Mouse (Mus musculus): ENCODE data around the gene Caln1. TPM values are rescaled to one million over a fixed set of nuclear protein-coding genes. Genes with fewer than 3 reads are reported as not detected.

Caln1 gene
- total and polyA plus RNA-seq, 2 experiments: 2.4 to 2.9 TPM

DNA sequence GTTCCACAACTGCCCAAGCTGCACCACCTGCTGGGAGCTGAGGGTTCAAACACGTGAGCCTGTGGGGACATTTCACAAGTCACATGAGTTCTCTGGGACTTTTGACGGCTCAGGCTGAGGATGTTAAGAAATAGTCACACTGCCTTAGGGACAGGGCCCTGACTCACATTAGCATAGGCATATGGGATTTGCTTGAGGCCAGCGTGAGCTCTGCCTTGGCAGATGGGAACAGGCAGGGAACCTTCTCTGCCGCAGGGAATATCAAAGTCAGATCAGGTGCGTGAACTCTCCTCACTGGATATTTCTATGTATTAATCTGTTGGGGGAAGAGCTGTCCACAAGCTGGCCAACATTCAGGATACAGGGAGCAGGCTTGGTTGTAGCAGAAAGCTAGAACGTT is 1.0 kb upstream of the Caln1 start:
- Histone ChIP-seq H3K27ac (replicated peaks; ENCODE audit: insufficient read depth, low read depth, low read length) (no peak overlapping the region), H3K9ac (ENCODE audit: low read depth, low read length) (no peak overlapping the region), H3K27me3 (ENCODE audit: control insufficient read depth, insufficient read depth, low read length) (no peaks in the 10 kb centered on the region), H3K79me2 (ENCODE audit: control insufficient read depth, insufficient read depth, low read length) (no peaks in the 10 kb centered on the region), H3K4me1 (ENCODE audit: control insufficient read depth, insufficient read depth, low read length) (no peaks in the 10 kb centered on the region), H3K36me3 (ENCODE audit: control insufficient read depth, insufficient read depth, low read length) (no peaks in the 10 kb centered on the region), H3K4me3 (ENCODE audit: insufficient read depth, low read depth, low read length) (no peak overlapping the region)
- DNase-seq (ENCODE audit: extremely low read depth, low read depth, low spot score): no peak
- TF ChIP-seq CTCF (IDR thresholded peaks at IDR 0.05; ENCODE audit: low read depth, low read length) (no peak), POLR2A (IDR thresholded peaks at IDR 0.05; ENCODE audit: extremely low read depth, insufficient read depth, low read length) (no peak)
- WGBS: 73% methylated on average over 6 of the region's 6 CpGs

DNA sequence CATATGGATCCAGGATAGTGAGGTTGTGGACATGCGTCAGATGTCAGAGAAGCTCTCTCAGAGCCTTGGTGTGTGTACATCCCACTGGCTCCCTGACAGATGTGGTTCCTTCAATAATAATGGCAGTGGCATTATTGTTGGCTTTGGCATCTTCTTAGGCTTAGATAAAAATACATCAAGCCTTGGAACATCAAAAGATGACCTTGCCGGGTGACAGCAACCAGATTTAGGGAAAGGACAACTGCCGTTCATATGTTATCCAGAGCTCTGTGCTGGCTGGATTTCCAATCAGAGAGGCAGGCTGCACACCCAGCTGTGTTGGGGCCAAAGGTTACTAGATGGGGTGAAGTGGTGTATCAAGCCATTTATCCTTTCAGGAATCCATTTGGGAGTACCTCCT is 6.2 kb downstream of the Caln1 start:
- H3K4me1 ChIP-seq (ENCODE audit: control insufficient read depth, insufficient read depth, low read length): no peaks in the 10 kb centered on the region
- no peaks in the 10 kb centered on the region for H3K27me3 ChIP-seq (ENCODE audit: control insufficient read depth, insufficient read depth, low read length)
- DNase-seq (ENCODE audit: extremely low read depth, low read depth, low spot score): no peak
- WGBS: 85% methylated on average over 3 of the region's 3 CpGs
- H3K27ac ChIP-seq (replicated peaks; ENCODE audit: insufficient read depth, low read depth, low read length): no peak overlapping the region
- no peaks in the 10 kb centered on the region; the same call in 1 of the 2 replicates for H3K79me2 ChIP-seq (ENCODE audit: control insufficient read depth, insufficient read depth, low read length)
- no peaks in the 10 kb centered on the region for H3K36me3 ChIP-seq (ENCODE audit: control insufficient read depth, insufficient read depth, low read length)
- TF ChIP-seq POLR2A (IDR thresholded peaks at IDR 0.05; ENCODE audit: extremely low read depth, insufficient read depth, low read length) (no peak), CTCF (IDR thresholded peaks at IDR 0.05; ENCODE audit: low read depth, low read length) (no peak)
- no peak overlapping the region for H3K9ac ChIP-seq (ENCODE audit: low read depth, low read length)
- H3K4me3 ChIP-seq (ENCODE audit: insufficient read depth, low read depth, low read length): no peak overlapping the region

DNA sequence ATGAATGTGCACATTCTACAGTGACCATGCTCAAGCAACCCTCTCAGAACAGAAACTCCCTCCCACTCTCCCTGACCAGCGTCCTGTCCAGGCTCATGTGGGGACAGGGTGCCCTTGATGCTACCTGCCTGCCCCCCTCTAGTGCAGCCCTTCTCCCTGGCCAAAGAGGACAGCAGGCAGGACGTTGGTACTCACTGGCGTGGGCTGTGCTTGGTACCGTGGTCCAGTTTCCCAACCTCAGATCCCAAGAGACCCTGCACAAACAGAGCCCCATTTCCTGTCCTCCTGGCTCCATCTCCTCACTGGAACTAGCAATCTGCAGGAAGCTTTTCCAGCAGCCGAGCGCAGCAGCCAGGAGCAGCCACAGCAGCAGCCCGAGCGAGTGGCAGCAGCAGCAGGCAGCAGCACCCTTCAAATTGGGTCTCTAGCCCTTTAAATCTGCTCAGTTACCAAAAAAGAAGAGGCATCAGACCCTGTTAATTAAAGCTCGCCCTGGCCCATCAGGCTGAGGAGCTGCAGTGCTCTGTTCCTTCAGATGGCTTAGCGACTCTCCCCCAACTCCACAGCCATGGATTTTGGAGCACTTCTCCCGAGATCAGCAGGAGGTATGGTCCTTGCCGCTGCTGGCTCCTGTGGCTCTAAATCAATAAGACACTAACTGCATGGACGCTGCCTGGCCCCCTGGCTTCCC is 15.1 kb downstream of the Caln1 start, which contains the start of gene A330070K13Rik:
Gene A330070K13Rik, minus strand, starts transcription at position 410 of the 691 bp plus-strand sequence.
- 27% methylated on average over 13 of the region's 13 CpGs for WGBS
- Histone ChIP-seq H3K27ac (replicated peaks; ENCODE audit: insufficient read depth, low read depth, low read length) (no peak within 1 kb of the TSS), H3K27me3 (ENCODE audit: control insufficient read depth, insufficient read depth, low read length) (no peaks in the 10 kb centered on the region), H3K4me3 (ENCODE audit: insufficient read depth, low read depth, low read length) (no peak within 1 kb of the TSS), H3K4me1 (ENCODE audit: control insufficient read depth, insufficient read depth, low read length) (no peaks in the 10 kb centered on the region), H3K79me2 (ENCODE audit: control insufficient read depth, insufficient read depth, low read length) (no peaks in the 10 kb centered on the region; the same call in 1 of the 2 replicates), H3K9ac (ENCODE audit: low read depth, low read length) (no peak within 1 kb of the TSS), H3K36me3 (ENCODE audit: control insufficient read depth, insufficient read depth, low read length) (no peaks in the 10 kb centered on the region)
- TF ChIP-seq POLR2A (IDR thresholded peaks at IDR 0.05; ENCODE audit: extremely low read depth, insufficient read depth, low read length) (no peak), CTCF (IDR thresholded peaks at IDR 0.05; ENCODE audit: low read depth, low read length) (no peak)
- DNase-seq (ENCODE audit: extremely low read depth, low read depth, low spot score): no peak

DNA sequence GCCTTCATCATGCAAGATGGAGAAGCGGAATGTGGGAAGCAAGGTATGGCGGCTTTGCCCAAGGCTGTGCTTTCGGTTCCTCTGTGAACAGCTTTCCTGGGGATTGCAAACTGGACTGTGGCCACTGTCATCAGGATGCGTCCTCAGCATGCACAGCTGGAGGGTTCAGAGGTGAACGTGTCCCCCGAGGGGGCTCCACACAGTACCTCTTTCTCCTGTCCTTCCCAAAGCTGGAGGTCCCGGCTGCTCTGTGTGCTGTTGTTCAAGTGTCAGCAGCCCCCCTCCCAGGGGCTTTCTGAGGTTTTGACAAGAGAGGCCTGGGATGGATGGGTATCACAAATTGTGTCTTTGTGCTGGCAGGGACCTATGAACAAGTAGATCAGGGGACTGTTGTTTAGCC is 17.2 kb downstream of the Caln1 start:
- Histone ChIP-seq H3K27me3 (ENCODE audit: control insufficient read depth, insufficient read depth, low read length) (no peaks in the 10 kb centered on the region), H3K36me3 (ENCODE audit: control insufficient read depth, insufficient read depth, low read length) (no peaks in the 10 kb centered on the region), H3K4me1 (ENCODE audit: control insufficient read depth, insufficient read depth, low read length) (no peaks in the 10 kb centered on the region), H3K79me2 (ENCODE audit: control insufficient read depth, insufficient read depth, low read length) (no peaks in the 10 kb centered on the region), H3K4me3 (ENCODE audit: insufficient read depth, low read depth, low read length) (no peak overlapping the region), H3K27ac (replicated peaks; ENCODE audit: insufficient read depth, low read depth, low read length) (no peak overlapping the region), H3K9ac (ENCODE audit: low read depth, low read length) (no peak overlapping the region)
- no peak for TF ChIP-seq POLR2A (IDR thresholded peaks at IDR 0.05; ENCODE audit: extremely low read depth, insufficient read depth, low read length)
- TF ChIP-seq CTCF (IDR thresholded peaks at IDR 0.05; ENCODE audit: low read depth, low read length): no peak
- no peak for DNase-seq (ENCODE audit: extremely low read depth, low read depth, low spot score)
- 84% methylated on average over 7 of the region's 7 CpGs for WGBS

DNA sequence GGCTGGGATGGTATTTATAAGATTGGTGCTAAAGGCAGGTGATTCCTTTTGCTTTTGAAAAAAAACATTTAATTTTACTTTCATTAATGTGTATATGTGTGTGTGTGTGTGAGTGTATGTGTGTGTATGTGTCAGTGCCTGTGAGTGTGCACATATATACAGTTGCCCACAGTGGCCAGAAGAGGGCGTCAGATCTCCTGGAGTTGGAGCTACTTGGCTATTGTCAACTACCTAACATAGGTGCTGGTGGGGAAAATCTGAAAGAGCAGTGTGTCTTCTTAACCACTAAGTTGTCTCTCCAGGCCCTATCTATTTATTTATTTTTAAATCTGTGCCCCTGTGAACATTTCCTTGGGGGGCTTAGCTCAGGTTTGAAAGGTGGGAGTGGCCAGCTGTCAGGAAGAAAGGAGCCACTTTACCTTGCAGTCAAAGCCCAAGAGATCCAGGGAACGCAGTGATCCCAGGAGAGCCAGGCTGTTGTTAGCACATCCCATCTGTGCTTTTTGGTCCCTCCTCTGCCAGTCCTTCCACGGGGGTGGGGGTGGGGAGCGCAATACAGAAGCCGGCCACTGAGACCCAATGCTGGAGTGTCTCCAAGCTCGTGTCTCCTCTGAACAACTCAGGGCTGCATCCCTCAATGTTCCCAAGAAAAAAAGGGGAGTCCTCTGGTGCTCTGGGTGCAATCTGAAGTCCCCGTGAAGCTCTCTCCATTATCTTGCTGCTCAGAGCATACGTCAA is 24.5 kb downstream of the Caln1 start:
- no peaks in the 10 kb centered on the region for H3K27me3 ChIP-seq (ENCODE audit: control insufficient read depth, insufficient read depth, low read length)
- TF ChIP-seq POLR2A (IDR thresholded peaks at IDR 0.05; ENCODE audit: extremely low read depth, insufficient read depth, low read length) (no peak), CTCF (IDR thresholded peaks at IDR 0.05; ENCODE audit: low read depth, low read length) (no peak)
- no peaks in the 10 kb centered on the region for H3K36me3 ChIP-seq (ENCODE audit: control insufficient read depth, insufficient read depth, low read length)
- 55% methylated on average over 8 of the region's 8 CpGs for WGBS
- no peak overlapping the region for H3K9ac ChIP-seq (ENCODE audit: low read depth, low read length)
- H3K27ac ChIP-seq (replicated peaks; ENCODE audit: insufficient read depth, low read depth, low read length): no peak overlapping the region
- H3K4me3 ChIP-seq (ENCODE audit: insufficient read depth, low read depth, low read length): no peak overlapping the region
- H3K4me1 ChIP-seq (ENCODE audit: control insufficient read depth, insufficient read depth, low read length): no peaks in the 10 kb centered on the region
- no peaks in the 10 kb centered on the region for H3K79me2 ChIP-seq (ENCODE audit: control insufficient read depth, insufficient read depth, low read length)
- DNase-seq (ENCODE audit: extremely low read depth, low read depth, low spot score): no peak

DNA sequence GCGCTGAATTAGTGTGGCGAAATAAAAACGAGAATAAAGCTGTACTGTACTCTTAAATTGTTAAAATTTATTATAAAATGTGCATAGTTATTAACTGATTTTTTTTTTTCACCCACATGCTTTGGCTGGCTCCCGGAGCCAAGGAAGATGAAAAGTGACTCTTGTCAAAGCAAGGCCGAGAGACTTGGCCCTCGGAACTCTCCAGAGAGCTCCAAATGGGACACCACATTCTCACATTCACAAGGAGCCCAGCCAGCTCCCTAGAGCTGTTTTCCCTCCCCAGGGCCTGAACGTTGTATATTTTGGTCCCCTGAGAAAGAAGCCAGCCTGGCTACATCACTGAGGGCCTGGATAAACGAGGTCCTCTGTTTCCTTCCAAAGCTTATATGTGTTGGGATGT is 25.1 kb downstream of the Caln1 start:
- no peaks in the 10 kb centered on the region for H3K36me3 ChIP-seq (ENCODE audit: control insufficient read depth, insufficient read depth, low read length)
- no peaks in the 10 kb centered on the region for H3K27me3 ChIP-seq (ENCODE audit: control insufficient read depth, insufficient read depth, low read length)
- no peak overlapping the region for H3K9ac ChIP-seq (ENCODE audit: low read depth, low read length)
- WGBS: 72% methylated on average over 8 of the region's 8 CpGs
- no peak overlapping the region for H3K27ac ChIP-seq (replicated peaks; ENCODE audit: insufficient read depth, low read depth, low read length)
- no peak overlapping the region for H3K4me3 ChIP-seq (ENCODE audit: insufficient read depth, low read depth, low read length)
- no peaks in the 10 kb centered on the region for H3K79me2 ChIP-seq (ENCODE audit: control insufficient read depth, insufficient read depth, low read length)
- H3K4me1 ChIP-seq (ENCODE audit: control insufficient read depth, insufficient read depth, low read length): no peaks in the 10 kb centered on the region
- DNase-seq (ENCODE audit: extremely low read depth, low read depth, low spot score): no peak
- TF ChIP-seq POLR2A (IDR thresholded peaks at IDR 0.05; ENCODE audit: extremely low read depth, insufficient read depth, low read length): no peak

All from liver, adult 2 months (tissue).